Comparison of ENCODE assay signal across 11 mouse cellular contexts in the genomic region with DNA sequence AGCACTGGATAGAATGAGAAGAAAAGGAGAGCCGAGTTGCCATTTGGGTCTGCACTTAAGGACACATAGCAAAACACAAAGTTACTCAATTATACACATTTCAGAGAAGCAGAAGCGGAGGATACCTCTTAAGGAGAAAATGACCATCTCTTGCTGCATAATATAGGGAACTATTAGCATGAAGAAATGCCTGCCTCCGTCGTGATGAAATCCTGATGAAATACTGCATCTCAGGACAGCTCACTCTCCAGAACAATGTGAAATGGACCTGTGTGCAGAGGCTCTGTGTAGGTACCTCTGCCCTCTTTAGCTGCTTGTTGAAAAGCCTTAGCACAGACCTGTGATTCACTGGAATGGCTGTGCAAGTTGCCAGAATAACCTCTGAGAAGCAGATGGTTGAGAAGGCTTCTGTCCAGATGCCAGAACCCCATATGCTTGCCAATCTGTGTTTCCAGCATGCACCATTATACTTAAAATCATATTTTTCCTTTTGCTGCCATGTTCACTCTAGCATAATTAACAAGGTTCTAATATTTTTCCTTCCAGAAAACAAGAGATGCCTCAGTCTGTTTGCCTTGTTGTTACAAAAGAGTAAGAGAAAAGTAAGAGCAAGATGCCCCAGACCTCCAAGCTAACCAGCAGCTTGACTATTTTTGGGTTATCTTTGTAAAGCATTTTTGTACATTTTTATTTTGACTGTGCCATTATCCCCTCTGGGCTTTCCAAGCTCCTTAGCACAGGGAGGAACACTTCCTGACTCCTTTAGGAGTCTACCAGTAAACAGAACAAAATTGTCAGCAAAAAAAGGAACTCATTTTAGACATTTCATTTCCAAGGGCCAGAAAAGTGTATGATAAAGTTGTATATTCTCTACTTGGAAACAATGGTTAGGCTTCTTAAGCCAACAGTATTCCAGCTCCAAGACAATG.
DNase-seq lines count a peak whose midpoint lies in the region; ATAC-seq and TF ChIP-seq lines count a peak whose summit lies in the region.
"Had no signal": no experiment of that assay in that cellular context is flagged by ENCODE, and none has a peak within 500 bp of the region (broad histone marks: within the 10 kb centered on the region; RNA-seq: fewer than 3 reads in every experiment).

No protein-coding gene starts in this region.

- no peaks in the 10 kb centered on the region for H3K27me3 ChIP-seq in hindbrain, postnatal 0 days (ENCODE audit: insufficient read depth, low read length)
- no peaks in the 10 kb centered on the region for H3K27me3 ChIP-seq in hindbrain, embryonic 11.5 days (ENCODE audit: control insufficient read depth, insufficient read depth, low read length)
- H3K27me3 ChIP-seq: embryonic facial prominence, embryonic 15.5 days had no signal

- no peak overlapping the region for H3K4me3 ChIP-seq in hindbrain, postnatal 0 days (ENCODE audit: low read length)
- no peak overlapping the region for H3K4me3 ChIP-seq in hindbrain, embryonic 11.5 days (ENCODE audit: low read depth, low read length)
- H3K4me3 ChIP-seq: embryonic facial prominence, embryonic 15.5 days had no signal

- peak; percentile 78 for DNase-seq in hindbrain, postnatal 0 days (ENCODE audit: low spot score)
- no peak for DNase-seq in hindbrain, embryonic 11.5 days (ENCODE audit: low spot score)
- peak; percentile 93 for DNase-seq in cerebellum, postnatal 10 days
- DNase-seq in layer of hippocampus, adult 8-10 months (ENCODE audit: low spot score in 2 of 2): peak; percentile 70 to 87
- DNase-seq in right cerebral cortex, adult 2 months (ENCODE audit: low spot score in 2 of 2): peak; percentile 66 to 68
- DNase-seq in thymus, adult 18-20 months: no peak
- no peak for DNase-seq in embryo, embryonic 10.5 days (ENCODE audit: low spot score)

- H3K9ac ChIP-seq in hindbrain, postnatal 0 days (replicated peaks; ENCODE audit: low read length): no peak overlapping the region
- H3K9ac ChIP-seq in hindbrain, embryonic 11.5 days (ENCODE audit: low read depth, low read length): no peak overlapping the region
- H3K9ac ChIP-seq: embryonic facial prominence, embryonic 15.5 days had no signal

- H3K27ac ChIP-seq in hindbrain, postnatal 0 days: no peak overlapping the region
- H3K27ac ChIP-seq in hindbrain, embryonic 11.5 days (ENCODE audit: low read depth, low read length): no peak overlapping the region
- H3K27ac ChIP-seq: embryonic facial prominence, embryonic 15.5 days had no signal

- ATAC-seq in hindbrain, postnatal 0 days: peak; percentile 73
- no peak for ATAC-seq in hindbrain, embryonic 11.5 days (ENCODE audit: low FRiP score)
- ATAC-seq in megakaryocyte progenitor cell, adult 5-6 weeks (replicated peaks; ENCODE audit: poor library complexity): no peak
- ATAC-seq: CD4-positive, CD25-positive, alpha-beta regulatory T cell, adult 4 months had no signal

- H3K36me3 ChIP-seq in hindbrain, postnatal 0 days (ENCODE audit: insufficient read depth, low read length): no peaks in the 10 kb centered on the region
- no peaks in the 10 kb centered on the region for H3K36me3 ChIP-seq in hindbrain, embryonic 11.5 days (ENCODE audit: control insufficient read depth, insufficient read depth, low read length)
- H3K36me3 ChIP-seq: embryonic facial prominence, embryonic 15.5 days had no signal

- no peak overlapping the region for H3K4me2 ChIP-seq in hindbrain, postnatal 0 days (ENCODE audit: low read depth, low read length)
- no peak overlapping the region for H3K4me2 ChIP-seq in hindbrain, embryonic 11.5 days (replicated peaks; ENCODE audit: low read depth, low read length)
- H3K4me2 ChIP-seq: embryonic facial prominence, embryonic 15.5 days; liver, embryonic 11.5 days had no signal

- H3K4me1 ChIP-seq in hindbrain, postnatal 0 days (ENCODE audit: insufficient read depth, low read length): no peaks in the 10 kb centered on the region; the same call in 1 of the 2 replicates
- no peaks in the 10 kb centered on the region for H3K4me1 ChIP-seq in hindbrain, embryonic 11.5 days (replicated peaks; ENCODE audit: control insufficient read depth, insufficient read depth, low read length)
- H3K4me1 ChIP-seq: embryonic facial prominence, embryonic 15.5 days had no signal

- no peak for TF ChIP-seq CTCF in hindbrain, postnatal 0 days (IDR thresholded peaks at IDR 0.05; ENCODE audit: low read depth)

- WGBS in hindbrain, postnatal 0 days: 78% methylated on average over 4 of the region's 4 CpGs
- WGBS in hindbrain, embryonic 11.5 days: 87% methylated on average over 4 of the region's 4 CpGs

- H3K9me3 ChIP-seq in hindbrain, postnatal 0 days (ENCODE audit: low read length): no peaks in the 10 kb centered on the region
- no peaks in the 10 kb centered on the region for H3K9me3 ChIP-seq in hindbrain, embryonic 11.5 days (ENCODE audit: control insufficient read depth, low read length)
- H3K9me3 ChIP-seq: embryonic facial prominence, embryonic 15.5 days had no signal

Comparison
In these comparisons a context has a peak if more than half of its experiments do, and no peak if none do; other contexts are left out.
1. DNase-seq: peak in hindbrain, postnatal 0 days (single experiment), cerebellum, postnatal 10 days (2 of 2), layer of hippocampus, adult 8-10 months (2 of 2) and right cerebral cortex, adult 2 months (2 of 2); none in hindbrain, embryonic 11.5 days (single experiment), thymus, adult 18-20 months (0 of 2) and embryo, embryonic 10.5 days (single experiment).